Mouse (Mus musculus): ENCODE results near the gene Cavin2.
A peak's percentile ranks its signal among the peaks of the same experiment; 100 is the strongest.

The Cavin2 gene

DNA sequence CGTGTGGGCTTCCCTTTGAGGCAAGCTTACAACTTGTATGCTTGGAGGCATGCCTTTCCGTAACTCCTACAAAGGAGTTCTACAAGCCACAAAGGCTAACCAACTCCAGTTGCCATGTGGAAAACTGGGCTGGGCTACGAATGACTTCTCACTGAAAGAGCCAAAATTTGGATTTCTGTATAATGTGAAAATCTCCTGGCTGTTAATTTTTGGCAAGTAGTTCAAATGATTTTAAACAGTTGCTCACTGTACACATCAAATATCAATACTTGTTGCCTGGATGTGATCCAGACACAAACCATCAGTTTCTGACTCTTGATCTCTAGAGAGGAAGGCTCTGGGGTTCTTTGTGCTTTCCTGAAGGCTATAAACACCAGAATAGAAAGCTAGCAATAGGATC is 18.1 kb downstream of the Cavin2 start:
- no peak for DNase-seq (ENCODE audit: low read depth, low spot score)

GRCm38 (mm10) chr1:51315476-51315875 is 26.6 kb downstream of the Cavin2 start:
- DNase-seq (ENCODE audit: low read depth, low spot score), result no peak

GRCm38 (mm10) chr1:51323506-51323905 is 34.6 kb downstream of the Cavin2 start:
- no peak for DNase-seq (ENCODE audit: low read depth, low spot score)

DNA sequence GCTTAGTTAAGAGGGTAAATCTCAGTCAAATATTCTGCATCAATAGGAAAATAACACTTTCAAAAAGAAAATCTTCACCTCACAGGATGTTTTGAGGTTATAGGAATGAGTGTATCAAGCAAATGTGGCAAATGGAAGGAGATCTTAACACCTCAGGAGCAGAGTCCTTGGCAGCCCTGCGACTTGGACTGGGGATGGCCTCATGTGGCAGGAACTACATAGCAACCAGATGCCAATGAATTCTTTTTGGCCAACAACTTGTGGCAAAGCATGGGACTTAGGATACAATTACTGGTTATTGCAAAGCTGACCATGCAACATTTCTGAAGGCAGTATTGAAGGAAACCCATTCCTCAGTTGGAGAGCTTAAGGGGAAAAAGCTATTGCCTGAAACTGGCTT is 39.6 kb downstream of the Cavin2 start:
- DNase-seq (ENCODE audit: low read depth, low spot score), result no peak

GRCm38 (mm10) chr1:51332986-51333385 is 44.1 kb downstream of the Cavin2 start:
- DNase-seq (ENCODE audit: low read depth, low spot score), result no peak

- DNase-seq (ENCODE audit: low read depth, low spot score), result peak; percentile 74
Observed at GRCm38 (mm10) chr1:51333557-51334285, 44.8 kb downstream of the Cavin2 start.

- DNase-seq (ENCODE audit: low read depth, low spot score), result no peak
Observed at GRCm38 (mm10) chr1:51334289-51334688, 45.4 kb downstream of the Cavin2 start.

DNA sequence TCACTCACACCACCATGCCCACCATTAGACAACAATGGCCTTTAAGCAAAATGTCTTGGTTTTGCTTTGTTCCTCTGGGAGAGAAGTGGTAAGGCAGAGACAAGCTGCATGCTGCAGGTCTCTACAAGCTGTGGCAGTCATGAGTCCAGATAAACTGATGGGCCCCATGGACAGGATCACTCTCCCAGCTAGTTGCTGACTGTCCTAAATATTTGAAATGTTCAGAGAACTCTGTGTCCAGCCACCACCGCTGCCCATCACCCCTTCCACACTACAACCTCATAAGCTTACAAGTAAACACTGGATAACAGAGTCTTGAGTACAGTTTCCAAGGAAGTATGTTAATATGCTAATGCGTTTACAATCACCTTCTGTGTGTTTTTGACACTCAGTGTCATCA is 46.2 kb downstream of the Cavin2 start:
- no peak for DNase-seq (ENCODE audit: low read depth, low spot score)

GRCm38 (mm10) chr1:51344160-51344559 is 55.2 kb downstream of the Cavin2 start:
- no peak for DNase-seq (ENCODE audit: low read depth, low spot score)

- no peak for DNase-seq (ENCODE audit: low read depth, low spot score)
Observed at GRCm38 (mm10) chr1:51347596-51347995, 58.7 kb downstream of the Cavin2 start.

DNA sequence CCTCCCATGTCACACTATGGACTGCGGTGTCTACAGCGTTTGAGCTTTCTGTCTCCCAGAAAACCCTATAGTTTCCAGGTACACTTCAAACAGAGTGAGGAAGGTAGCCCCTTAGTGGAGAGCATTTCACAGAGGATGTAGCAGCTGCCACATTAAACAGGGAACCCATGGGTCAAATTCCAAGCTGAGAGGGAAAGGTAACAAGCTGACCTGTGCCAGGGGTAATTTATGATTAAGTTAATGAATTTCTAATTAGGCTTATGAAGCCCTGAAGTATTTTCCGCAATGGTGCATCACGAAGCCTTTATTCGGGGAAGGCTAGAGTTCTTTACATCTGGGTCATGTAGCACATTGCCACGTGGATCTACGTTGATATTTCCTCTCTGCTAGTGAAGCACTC is 59.7 kb downstream of the Cavin2 start:
- DNase-seq (ENCODE audit: low read depth, low spot score), result no peak

DNA sequence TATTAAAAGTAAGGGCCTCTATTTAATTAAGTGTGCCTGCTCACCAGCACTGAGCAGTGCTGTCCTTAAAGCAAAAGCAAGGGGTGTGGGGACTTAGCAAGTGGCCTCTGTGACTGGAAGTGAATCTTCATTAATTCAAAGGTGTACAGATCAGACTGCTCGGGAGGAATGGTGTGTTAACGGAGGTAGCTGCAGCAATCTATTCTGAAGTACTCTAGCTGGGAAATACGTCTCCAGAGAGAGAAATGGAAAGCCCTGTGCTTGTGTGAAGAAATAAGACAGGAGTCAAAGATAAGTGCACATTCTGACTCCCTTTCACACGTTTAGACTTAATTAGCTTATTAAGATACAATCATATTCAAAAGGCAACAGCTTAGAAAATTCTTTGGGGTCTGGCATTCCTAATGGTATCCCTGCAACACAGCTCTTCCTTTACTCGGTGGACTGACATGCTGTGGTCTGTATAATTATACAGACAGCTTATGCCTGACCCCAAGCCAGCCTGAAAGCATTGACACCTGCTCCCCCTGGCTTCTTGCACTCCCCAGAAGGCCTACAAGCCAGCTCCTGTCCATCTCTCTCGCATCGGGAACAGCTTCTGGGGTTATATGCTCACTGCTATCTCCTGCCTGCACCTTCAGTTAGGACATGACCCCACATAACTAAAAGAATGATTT is 60.5 kb downstream of the Cavin2 start:
- no peak for DNase-seq (ENCODE audit: low read depth, low spot score)
